Mouse (Mus musculus) CD4-positive, CD25-positive, alpha-beta regulatory T cell, adult 4 months (primary cell): ENCODE data around the gene Mvb12b. TPM values are rescaled to one million over a fixed set of nuclear protein-coding genes. Genes with fewer than 3 reads are reported as not detected.

Experiments used
- ATAC-seq: one replicate; pipeline ENCODE4 v1.8.0; 2017
- polyA plus RNA-seq, 2 experiments: library from polyadenylated mRNA; unstranded; fragments of 100-300 nt; shearing (Covaris generic); gene quantifications; one replicate each; pipeline ENCODE4 v1.2.1; 2017

Mvb12b gene
- polyA plus RNA-seq, 2 experiments from 2014 or later = 1.7 to 2.7 TPM

DNA sequence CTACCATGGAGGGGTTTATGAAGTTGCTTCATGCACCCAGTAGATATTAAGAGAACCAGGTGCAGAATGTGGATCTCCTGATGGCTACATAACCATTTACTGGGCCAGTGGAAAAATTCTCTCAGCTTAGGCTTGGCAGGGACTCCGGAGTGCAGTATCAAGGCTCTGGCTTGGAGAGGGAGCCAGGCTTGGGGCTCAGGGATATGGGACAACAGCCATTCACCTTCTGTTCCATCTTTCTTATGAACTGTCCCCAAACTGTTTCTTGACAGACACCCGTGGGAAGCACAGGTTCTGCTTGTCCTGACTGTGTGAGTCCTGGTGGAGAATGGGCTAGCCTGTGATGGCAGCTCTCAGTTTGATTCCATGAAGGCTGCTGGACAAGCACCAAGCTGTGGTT, 112.9 kb downstream of the Mvb12b start:
- no peak for ATAC-seq

DNA sequence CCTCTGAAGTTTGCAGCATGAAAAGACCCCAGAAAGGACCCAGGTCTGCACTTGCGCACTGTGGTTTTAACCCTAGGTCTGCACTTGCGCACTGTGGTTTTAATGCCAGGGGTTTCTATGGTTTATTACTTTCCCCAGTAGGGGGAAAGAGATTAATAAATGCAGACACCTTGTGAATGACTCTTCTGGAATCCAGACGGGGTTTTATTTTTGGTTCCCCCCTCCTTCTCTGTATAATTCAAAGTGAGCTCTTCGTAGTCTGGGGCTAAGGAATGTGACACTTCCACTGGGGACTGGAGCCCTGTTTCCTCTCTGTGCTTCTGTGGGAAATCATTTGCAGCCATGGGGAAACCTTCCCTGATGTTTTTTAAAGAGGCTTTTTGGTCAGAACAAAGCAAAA, 113.6 kb downstream of the Mvb12b start:
- no peak for ATAC-seq

DNA sequence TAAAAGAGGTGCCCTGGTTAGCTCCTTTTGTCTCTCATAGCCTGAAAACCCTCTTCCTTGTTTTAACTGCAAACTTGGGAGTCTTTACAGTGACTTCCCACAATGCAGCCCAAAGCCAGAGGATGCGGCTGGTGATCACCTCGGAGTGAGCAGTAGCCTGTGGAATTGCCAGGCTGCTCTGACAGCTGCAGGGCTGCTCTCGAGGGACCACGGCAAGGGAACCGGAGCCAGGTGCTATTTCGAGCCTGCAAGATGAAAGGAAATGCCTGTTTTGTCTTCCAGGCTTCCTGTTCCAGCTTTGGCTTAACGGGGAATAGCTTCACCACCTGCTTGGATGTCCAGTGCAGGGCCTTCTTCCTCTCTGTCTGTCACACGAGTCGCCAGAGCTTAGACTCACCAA, 115.3 kb downstream of the Mvb12b start:
- ATAC-seq = no peak

DNA sequence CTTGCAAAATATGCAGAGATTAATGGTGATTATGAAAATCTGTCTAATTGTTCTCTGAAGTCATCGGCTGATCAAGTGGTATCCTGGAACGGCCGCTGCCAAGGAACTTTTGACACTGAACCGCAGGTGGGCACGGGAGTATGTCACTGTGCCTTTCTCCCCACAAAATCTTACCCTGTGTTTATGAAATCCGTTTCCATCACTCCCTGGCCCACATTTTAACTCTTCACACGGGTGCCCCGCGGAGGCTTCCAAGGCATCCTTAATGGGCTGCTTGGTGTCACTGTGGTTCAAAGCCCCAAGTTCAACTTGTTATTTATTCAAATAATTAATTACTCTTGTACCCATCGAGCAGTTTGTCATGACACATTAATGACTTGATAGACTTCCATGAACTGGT, 116.4 kb downstream of the Mvb12b start:
- ATAC-seq = no peak

DNA sequence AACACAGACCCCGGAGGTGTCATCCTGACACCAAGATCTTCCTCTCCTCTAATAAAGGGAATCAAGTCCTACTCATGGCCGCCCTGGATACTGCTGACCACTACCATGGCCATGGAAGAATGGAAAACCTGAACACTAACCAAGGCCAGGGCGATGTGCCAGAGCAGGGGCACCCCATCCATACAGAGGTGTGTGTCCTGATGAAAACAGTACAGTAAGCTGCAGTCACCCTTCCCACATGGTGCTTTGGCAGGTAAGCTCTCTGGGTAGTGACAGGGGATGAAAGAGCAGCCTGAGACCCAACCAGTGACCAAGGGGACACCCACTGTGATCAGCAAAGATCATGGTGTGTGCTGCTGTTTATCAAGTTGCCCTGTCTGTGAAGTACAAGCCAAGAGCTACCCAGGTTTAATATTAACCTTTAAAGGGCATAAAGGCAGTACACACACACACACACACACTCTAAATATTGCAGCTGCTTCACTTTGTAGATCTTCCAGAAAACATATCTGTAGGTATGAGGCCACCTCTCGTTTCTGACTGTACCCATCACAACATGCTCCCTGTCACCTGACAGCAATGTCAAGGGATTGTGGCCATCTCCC, 117.1 kb downstream of the Mvb12b start:
- no peak for ATAC-seq

DNA sequence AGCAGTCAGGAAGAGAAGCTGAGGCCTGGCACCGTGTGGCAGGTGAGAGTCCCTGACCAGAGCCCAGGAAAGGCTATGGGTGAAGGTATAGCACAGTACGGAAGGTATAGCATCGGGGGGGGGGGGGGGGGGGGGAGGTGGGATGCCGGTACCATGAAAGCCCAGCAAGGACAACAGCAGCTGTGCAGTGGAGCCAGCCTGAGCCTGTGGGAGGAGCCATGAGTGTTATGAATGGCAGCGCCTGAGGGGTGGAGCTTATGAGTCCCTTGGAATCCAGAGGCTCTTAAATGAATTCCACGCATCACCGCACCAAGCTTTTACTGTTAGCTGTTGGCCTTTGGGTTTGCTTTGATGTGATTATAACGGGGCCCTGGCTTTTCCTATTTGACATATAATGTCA, 123.3 kb downstream of the Mvb12b start:
- ATAC-seq = no peak

DNA sequence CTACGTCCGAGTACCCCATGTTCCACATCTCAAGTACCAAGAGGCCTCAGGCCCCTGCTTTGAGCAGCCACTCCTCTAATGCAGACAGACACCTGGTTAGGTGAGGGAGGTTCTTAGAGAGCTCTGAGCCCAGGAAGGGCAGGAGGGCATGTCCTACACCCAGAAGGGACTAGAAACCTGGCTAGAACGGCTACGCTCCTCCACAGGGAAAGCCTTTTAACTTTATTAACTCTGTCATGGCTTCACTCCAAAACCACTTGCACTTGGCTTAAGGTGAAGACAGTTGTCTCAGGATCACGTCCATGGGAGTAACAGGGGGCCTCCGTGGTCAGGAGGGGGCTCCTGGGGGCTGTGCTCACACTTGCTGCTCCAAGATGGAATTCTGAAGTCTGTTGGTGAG, 125.5 kb downstream of the Mvb12b start:
- ATAC-seq = no peak

DNA sequence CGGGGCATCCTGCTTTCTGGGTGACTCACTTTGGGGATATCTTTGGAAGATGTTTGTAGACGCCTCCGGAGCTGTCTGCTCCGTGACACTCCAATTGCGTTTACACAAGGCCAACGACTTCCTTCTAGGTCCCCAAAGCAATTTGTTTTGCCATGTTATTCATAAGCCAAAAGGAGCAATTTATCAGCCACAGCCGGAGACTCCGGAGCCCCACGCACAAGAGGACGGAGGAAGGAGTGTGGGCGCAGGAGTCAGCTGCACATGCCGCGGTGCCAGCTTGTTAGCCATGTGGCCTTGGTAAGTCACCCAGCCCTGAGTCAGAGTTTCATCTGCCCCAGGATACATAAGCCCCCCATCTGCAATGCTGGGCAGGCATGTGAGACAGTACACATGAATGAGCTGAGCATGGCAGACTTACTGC, 127.2 kb downstream of the Mvb12b start:
- ATAC-seq = no peak

DNA sequence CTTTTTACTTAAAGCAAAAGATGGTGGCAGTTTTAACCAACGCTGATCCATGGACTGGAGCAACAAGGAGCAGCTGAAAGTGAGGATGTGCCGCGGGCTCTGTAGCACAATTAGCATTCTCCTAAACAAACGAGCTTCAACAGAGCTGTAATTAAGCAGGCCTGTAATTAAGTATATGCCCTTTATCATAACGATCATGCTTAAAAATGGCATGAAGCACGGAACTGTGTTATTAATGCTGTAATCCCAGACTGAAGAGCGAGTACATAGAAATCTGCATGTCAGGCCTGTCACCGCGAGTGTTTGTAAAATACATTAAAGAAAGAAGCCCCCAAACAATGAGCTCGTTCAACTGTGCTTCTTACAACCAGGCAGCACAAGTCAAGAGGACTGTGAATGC, 128.3 kb downstream of the Mvb12b start:
- ATAC-seq = no peak

DNA sequence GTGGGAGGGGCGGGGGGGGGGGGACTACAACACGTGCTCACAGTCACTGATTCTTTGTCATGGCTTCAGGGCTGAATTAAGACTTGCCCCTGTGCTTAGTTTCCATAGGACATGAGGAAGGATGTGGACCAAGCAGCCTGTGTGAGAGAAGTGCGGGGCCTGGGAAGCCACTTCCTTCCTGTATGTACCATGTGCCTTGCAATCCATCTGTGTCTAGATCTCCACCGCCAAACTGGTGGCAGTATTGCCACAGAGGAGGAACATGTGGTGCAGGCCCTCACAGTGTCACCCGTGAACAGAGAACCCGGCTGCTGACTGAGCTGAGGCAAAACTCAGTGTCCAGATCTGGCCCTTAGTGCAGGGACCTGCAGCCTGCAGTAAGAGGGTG, 132.1 kb downstream of the Mvb12b start:
- ATAC-seq = peak; percentile 62

DNA sequence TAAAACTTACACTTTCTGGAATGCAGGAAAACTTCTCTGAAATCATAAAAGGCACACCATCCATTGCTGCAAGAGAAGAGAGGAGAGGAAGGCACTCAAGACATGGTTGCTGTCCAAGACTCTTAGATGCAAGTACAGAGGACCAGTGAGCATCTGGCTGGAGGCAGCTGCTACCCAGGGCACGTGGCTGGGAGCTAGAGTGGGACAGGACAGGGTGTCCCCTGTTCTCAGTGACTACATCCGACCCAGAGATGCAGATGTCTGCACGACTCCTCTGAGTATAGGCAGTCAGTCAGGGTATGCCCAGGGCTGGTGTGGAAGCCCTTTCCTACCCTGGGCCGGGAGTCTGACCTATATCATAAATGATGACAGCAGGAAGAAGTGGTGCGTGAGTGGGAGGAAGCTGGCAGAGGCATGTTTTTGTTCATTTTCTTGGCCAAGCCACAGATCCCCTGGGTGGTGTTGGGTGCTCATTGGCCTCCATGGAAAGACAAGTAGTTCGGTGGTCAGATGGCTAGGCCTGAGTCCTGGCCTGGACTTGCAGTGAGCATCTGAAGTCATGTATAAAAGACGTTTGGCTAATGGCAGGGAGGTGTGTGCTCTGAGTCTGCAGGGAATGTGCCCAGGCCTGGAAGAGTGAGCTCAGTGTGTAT, 132.6 kb downstream of the Mvb12b start:
- no peak for ATAC-seq

DNA sequence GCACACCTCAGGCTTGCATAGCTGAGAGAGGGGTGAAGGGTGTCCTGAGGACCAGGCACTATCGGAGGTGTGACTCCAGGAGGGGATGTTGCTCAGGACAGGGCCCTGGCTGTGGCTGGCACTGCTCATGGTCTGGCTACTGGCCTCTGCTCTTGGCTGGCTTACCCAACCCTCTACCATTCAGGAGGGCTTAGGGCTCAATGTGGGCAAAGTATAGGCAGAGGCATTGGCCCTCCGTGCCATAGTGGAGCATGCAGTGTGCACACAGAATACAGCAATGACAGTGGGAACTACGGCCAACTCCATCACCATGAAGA, 133.5 kb downstream of the Mvb12b start:
- no peak for ATAC-seq

DNA sequence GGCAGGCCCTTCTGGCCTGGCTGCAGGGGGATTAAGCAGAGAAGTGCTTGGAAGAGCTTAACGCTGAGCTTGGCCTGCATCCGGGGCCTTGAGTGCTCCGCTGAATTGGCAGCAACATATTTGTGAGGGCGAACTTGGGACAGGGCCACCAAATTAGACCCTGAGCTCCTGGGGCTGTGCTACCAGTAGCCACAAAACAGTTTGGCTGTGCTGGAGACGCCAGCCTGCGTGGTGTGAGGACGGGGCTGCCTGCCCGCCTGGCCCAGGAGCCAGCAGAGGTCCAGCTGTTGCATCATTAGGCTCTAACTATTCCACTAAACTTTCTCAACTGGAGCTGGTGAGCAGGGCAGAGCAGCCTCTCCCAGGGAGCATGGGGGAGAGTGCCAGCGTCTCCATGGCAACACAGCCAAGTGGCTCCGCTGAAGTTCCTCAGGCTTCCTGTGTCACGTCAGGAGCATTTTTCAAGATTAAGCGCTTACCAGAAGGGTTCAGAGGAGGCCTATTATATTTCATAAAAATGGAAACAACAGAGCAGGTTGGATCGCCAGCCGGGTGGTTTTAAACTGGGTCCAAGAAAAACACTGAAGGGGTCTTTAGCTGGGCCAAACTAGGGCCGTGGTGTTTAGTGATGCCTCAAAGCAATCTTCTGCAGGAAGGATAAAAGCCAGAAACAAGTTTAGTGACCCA, 134.0 kb downstream of the Mvb12b start:
- no peak for ATAC-seq

DNA sequence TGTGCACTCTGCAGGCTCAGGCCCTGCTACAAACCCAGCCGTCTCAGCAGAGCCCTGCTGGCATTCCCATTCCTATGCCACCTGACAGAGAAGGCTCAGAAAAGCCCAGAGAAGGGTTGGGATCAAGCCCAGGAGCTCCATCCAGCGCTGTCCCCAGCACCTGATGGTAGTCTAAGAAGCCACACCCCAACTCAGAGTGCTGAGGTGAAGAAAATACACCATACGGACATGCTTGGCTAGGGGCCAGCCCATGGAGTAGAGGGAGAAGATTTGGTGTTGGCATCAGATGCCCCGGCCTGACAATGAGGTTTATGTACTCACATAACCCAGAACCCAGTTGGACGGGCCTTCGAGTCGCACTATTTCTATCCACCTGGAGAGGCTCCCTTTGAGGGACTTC, 137.1 kb downstream of the Mvb12b start:
- no peak for ATAC-seq

DNA sequence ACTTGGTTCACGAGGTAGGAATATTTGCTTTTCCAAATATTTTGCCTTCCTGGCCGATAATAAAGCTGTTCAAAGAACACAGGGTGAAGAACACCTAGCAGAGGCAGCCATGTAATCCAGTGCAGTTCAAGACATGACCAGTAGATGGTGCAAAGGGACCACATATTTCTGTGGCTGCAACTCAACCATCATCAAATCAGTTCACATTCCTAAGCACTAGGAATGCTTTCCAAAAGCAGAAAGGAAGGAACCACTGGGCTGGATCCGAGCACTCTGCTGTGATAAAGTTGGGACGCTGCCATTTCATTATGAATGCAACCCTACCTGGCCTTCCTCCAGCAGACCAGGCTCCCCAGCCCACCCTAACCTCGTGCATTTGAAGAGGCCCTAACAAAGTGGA, 141.3 kb downstream of the Mvb12b start:
- peak; percentile 45 for ATAC-seq

DNA sequence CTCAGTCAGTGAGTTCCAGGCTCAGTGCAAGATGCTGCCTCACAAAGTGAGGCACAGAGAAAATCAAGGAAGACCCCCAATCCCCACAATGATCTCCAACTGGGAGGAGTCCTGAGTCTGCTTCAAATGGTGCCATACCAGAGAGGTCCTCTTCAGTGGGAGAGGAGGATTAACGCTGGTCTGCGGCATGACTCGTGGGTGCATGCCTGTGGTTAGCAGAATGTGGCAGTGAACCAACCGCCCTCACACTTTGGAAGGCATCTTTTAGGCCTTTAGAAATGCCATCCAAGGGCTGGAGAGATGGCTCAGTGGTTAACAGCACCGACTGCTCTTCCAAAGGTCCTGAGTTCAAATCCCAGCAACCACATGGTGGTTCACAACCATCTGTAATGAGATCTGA, 142.0 kb downstream of the Mvb12b start:
- ATAC-seq = no peak

DNA sequence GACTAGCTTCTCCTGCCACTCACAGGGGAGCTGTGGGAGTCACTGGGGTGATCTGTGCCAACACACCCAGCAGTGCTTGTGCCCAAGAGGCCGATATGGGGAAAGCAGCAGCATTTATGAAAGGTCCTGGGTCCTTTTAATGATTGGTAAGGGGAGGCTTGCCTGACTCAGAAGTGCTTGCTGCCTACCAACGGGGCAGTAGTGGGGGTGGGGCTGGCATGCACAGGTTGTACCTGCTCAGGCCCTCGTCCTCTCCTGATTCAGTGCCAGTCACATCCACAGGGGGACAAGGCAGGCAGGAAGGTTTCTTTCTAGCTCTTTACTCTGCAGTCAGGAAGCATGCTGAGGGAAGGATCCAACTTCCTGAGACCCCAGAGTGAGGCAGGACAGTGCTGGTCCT, 150.6 kb downstream of the Mvb12b start:
- ATAC-seq = no peak

DNA sequence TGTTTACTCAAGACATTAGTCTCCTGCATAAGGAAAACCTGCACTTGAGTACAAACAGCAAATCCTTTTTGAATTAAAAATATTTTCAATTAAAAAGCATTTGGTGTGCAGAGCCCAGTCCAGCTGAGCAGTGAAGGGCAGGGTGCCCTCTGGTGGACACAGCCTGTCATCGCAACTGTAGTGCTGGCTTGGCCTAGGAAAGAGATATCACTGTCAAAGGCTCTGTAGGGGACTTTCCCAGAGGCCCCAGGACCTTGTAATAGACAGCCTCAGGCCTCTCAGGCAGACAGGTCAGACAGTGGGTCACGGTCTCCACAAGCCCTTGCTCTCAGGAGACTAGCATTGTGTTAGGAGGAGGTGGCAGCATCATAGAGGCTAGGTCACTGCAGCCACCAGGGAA, 151.0 kb downstream of the Mvb12b start:
- peak; percentile 54 for ATAC-seq

DNA sequence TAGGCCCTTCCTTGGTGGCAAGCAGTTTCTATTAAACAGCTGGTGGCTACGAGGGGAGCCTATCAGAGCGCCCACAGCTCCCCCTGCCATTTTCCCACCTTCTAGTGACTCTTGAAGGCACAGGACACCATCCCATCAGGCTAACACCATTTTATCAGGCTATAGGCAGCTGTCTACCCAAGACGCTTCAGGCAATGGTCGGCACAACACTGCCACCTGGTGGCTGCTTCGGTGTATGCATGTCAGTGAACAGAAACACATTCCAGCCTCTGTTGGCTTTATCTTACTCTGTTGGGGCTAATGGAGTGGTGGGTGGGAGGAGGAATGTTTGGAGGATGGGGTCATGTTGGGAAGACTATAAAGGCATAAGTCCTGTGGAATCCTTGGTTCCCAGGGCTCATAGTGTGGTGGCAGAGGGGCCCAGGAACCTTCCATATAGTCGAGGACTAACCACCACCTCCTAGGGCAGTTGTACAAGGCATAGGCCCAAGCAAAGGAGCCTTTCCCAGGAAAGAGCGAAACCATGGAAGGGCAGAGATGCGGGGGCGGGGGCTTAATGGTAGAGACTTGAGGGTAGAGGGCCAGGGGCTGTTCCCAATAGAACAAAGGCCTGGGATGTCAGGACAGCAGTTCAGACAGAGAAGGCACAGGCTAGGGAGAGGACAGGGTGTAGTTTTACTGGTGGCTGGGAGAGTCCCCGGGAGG, 152.8 kb downstream of the Mvb12b start:
- no peak for ATAC-seq

DNA sequence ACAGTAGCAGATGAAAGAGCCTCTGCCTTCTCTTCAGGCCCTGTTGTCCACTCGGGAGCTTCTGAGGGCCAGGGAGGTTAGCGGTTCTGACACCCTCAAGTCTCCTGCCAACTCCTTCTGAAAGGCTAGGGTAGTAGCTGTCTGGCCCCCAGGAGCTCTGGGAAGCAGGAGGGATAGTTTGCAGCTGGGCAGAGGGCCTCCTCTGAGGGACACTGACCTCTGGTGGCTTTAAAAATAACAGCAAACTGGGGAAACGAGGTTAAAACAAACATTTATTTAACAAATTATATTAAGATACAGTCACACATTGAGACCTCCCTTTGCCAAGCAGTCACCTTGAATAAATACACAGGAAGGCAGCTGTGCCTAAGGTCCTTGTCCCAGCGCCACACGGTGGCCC, 158.0 kb downstream of the Mvb12b start:
- no peak for ATAC-seq

DNA sequence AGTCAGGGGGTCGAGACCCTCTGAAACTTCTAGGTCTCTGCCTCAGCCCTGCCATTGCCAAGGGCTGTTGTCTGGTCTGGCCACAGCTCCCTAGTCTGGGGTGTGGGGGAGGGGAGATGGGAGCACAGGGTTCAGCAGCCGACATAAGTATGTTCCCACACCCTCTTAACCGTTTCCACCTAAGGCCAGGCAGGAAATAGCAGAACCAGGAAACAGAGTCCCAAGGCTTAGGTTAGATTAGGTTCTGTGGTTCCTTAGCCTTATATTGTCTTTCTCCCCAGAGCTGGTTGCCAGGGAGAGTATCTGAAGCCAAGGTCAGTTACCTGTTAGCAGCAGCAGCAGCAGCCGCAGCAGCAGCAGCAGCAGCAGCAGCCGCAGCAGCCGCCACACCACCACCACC, 160.5 kb downstream of the Mvb12b start:
- ATAC-seq = no peak

DNA sequence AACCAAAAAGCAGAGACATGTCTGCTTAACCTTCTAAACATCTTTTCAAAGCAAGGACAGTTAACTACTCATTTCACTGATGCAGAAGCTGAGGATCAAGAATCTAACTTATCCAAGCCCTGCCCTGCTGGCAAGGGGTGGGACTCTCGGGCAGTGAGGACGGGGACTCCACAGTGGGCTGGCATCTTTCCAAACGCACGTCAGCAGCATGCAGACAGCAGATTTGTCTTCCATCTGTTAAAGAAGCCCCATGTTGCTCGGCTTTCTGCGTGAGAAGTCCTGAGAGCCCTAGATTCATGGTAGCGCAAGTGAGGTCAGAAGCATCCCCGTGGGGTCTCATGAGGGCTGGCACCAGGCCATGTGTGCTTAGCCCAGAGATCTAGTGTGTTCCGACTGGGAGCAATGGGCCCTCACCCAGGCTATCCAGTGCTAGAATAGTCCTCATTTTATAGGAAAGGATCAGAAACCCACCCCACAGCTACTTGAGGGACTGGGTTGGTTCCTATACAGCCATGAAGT, 167.3 kb downstream of the Mvb12b start:
- ATAC-seq = no peak

DNA sequence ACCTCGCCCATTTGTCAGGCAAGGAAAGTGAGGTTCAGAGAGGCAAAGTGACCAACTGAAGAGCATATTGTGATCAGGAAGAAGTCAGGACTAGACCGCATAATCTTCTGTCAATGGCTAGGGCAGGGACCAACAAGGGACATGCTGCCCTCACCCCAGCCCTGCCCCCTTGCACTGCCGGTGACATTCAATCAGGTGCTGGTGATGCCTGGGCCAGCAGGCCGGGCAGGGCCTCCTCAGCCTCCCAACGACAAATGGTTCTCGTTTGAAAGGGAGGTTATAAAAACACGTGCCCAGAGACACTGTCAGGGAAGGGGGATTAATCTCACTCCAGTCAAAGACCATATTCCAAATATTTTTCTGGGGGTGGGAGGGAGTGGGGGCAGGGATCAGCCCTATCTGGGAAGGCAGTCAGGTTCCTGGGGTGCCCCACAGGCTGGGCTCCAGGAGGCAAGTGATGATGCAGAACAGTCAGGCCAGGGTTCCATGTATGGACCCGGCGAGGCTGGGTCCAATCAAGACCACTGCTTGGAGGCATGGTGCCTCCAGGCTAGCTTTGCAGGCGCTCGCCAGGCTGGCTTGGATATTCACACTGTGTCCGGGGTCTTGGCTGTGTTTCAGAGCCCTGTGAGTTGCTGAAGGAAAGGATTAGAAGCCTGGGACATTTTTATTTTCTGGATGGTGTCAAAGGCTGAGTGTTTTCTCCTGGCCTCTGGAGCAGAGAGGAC, 168.2 kb downstream of the Mvb12b start:
- no peak for ATAC-seq
